Mouse (Mus musculus): Measurements from ENCODE around the gene Eps8l3. TPM values are rescaled to one million over a fixed set of nuclear protein-coding genes. Genes with fewer than 3 reads are reported as not detected.

The Eps8l3 gene
- 0.02 and 0.03 TPM in 2 replicates for polyA plus RNA-seq (2012; rRNA removed)
- polyA plus RNA-seq (2014; fragmentation: Nextera tagmentation; extraction: Ambion mirVana): 0.20 TPM in 1 of 2 replicates, not detected in the other

- WGBS (ENCODE audit: insufficient replicate concordance): 55% methylated on average over 5 of the region's 5 CpGs
- H3K4me3 ChIP-seq (ENCODE audit: insufficient read depth in 1 of 2, low read depth in 2 of 2, low read length in 2 of 2): no peak within 1 kb of the TSS
- H3K4me1 ChIP-seq (replicated peaks; ENCODE audit: control insufficient read depth in 2 of 2, insufficient read depth in 2 of 2, low read length in 1 of 2): peaks cover 0 to 4% of the 10 kb centered on the region in 2 experiments; a peak in 1 of 4 replicates
- no peaks in the 10 kb centered on the region for H3K9me3 ChIP-seq (ENCODE audit: control insufficient read depth, low read length)
- no peak within 1 kb of the TSS for H3K4me2 ChIP-seq (ENCODE audit: low read depth)
- no peaks in the 10 kb centered on the region for H3K36me3 ChIP-seq (replicated peaks; ENCODE audit: control insufficient read depth, insufficient read depth, low read depth)
- H3K9ac ChIP-seq (replicated peaks): no peak within 1 kb of the TSS
- H3K27ac ChIP-seq: no peak within 1 kb of the TSS
- H3K27me3 ChIP-seq (ENCODE audit: control insufficient read depth, insufficient read depth, low read length): no peaks in the 10 kb centered on the region
- ATAC-seq (ENCODE audit: insufficient read depth) (no peak), DNase-seq (ENCODE audit: low read depth in 3 of 3, low spot score in 3 of 3) (no peak)
- no peak for TF ChIP-seq EP300 (IDR thresholded peaks at IDR 0.05; ENCODE audit: low read depth)
- TF ChIP-seq CTCF (IDR thresholded peaks at IDR 0.05; ENCODE audit: low read depth): no peak
These were observed at the start of gene Eps8l3 for GRCm38 (mm10) chr3:107877005-107877404. TSS of gene Eps8l3 (plus strand) at chr3:107877229.

- Histone ChIP-seq H3K4me3 (ENCODE audit: insufficient read depth in 1 of 2, low read depth in 2 of 2, low read length in 2 of 2) (no peak overlapping the region), H3K27me3 (ENCODE audit: control insufficient read depth, insufficient read depth, low read length) (no peaks in the 10 kb centered on the region), H3K4me1 (replicated peaks; ENCODE audit: control insufficient read depth in 2 of 2, insufficient read depth in 2 of 2, low read length in 1 of 2) (no peaks in the 10 kb centered on the region; a peak in 1 of 4 replicates), H3K9me3 (ENCODE audit: control insufficient read depth, low read length) (peaks cover 2% of the 10 kb centered on the region; the same call in 1 of the 2 replicates), H3K36me3 (replicated peaks; ENCODE audit: control insufficient read depth, insufficient read depth, low read depth) (no peaks in the 10 kb centered on the region), H3K4me2 (ENCODE audit: low read depth) (no peak overlapping the region), H3K9ac (replicated peaks) (no peak overlapping the region), H3K27ac (no peak overlapping the region)
- DNase-seq (ENCODE audit: low read depth in 3 of 3, low spot score in 3 of 3) (no peak), ATAC-seq (ENCODE audit: insufficient read depth) (no peak)
- TF ChIP-seq EP300 (IDR thresholded peaks at IDR 0.05; ENCODE audit: low read depth): no peak
- no peak for TF ChIP-seq CTCF (IDR thresholded peaks at IDR 0.05; ENCODE audit: low read depth)
- 58% methylated on average over 10 of the region's 10 CpGs for WGBS (ENCODE audit: insufficient replicate concordance)
These were observed 49.1 kb upstream of the Eps8l3 start for GRCm38 (mm10) chr3:107827873-107828405.

- no peak for TF ChIP-seq EP300 (IDR thresholded peaks at IDR 0.05; ENCODE audit: low read depth)
- no peak for TF ChIP-seq CTCF (IDR thresholded peaks at IDR 0.05; ENCODE audit: low read depth)
- Histone ChIP-seq H3K9ac (replicated peaks) (no peak overlapping the region), H3K27me3 (ENCODE audit: control insufficient read depth, insufficient read depth, low read length) (no peaks in the 10 kb centered on the region), H3K4me3 (ENCODE audit: insufficient read depth in 1 of 2, low read depth in 2 of 2, low read length in 2 of 2) (no peak overlapping the region), H3K4me2 (ENCODE audit: low read depth) (no peak overlapping the region), H3K36me3 (replicated peaks; ENCODE audit: control insufficient read depth, insufficient read depth, low read depth) (no peaks in the 10 kb centered on the region), H3K4me1 (replicated peaks; ENCODE audit: control insufficient read depth in 2 of 2, insufficient read depth in 2 of 2, low read length in 1 of 2) (no peaks in the 10 kb centered on the region; a peak in 1 of 4 replicates), H3K9me3 (ENCODE audit: control insufficient read depth, low read length) (peaks cover under 1% of the 10 kb centered on the region; the same call in 1 of the 2 replicates), H3K27ac (no peak overlapping the region)
- WGBS (ENCODE audit: insufficient replicate concordance): 36% methylated on average over 5 of the region's 5 CpGs
- DNase-seq (ENCODE audit: low read depth in 3 of 3, low spot score in 3 of 3) (no peak), ATAC-seq (ENCODE audit: insufficient read depth) (no peak)
These were observed 48.5 kb upstream of the Eps8l3 start for GRCm38 (mm10) chr3:107828518-107828917.

GRCm38 (mm10) chr3:107828997-107829396 lies 48.0 kb upstream of the Eps8l3 start:
- ATAC-seq (ENCODE audit: insufficient read depth) (no peak), DNase-seq (ENCODE audit: low read depth in 3 of 3, low spot score in 3 of 3) (no peak)
- WGBS (ENCODE audit: insufficient replicate concordance): 48% methylated on average over 3 of the region's 4 CpGs
- no peaks in the 10 kb centered on the region for H3K36me3 ChIP-seq (replicated peaks; ENCODE audit: control insufficient read depth, insufficient read depth, low read depth)
- H3K27ac ChIP-seq: no peak overlapping the region
- H3K27me3 ChIP-seq (ENCODE audit: control insufficient read depth, insufficient read depth, low read length): no peaks in the 10 kb centered on the region
- no peak overlapping the region for H3K9ac ChIP-seq (replicated peaks)
- no peak for TF ChIP-seq EP300 (IDR thresholded peaks at IDR 0.05; ENCODE audit: low read depth)
- no peak for TF ChIP-seq CTCF (IDR thresholded peaks at IDR 0.05; ENCODE audit: low read depth)
- no peak overlapping the region for H3K4me2 ChIP-seq (ENCODE audit: low read depth)
- H3K9me3 ChIP-seq (ENCODE audit: control insufficient read depth, low read length): no peaks in the 10 kb centered on the region
- no peaks in the 10 kb centered on the region for H3K4me1 ChIP-seq (replicated peaks; ENCODE audit: control insufficient read depth in 2 of 2, insufficient read depth in 2 of 2, low read length in 1 of 2)
- no peak overlapping the region for H3K4me3 ChIP-seq (ENCODE audit: insufficient read depth in 1 of 2, low read depth in 2 of 2, low read length in 2 of 2)

- Histone ChIP-seq H3K4me3 (ENCODE audit: insufficient read depth in 1 of 2, low read depth in 2 of 2, low read length in 2 of 2) (no peak overlapping the region), H3K36me3 (replicated peaks; ENCODE audit: control insufficient read depth, insufficient read depth, low read depth) (no peaks in the 10 kb centered on the region), H3K9ac (replicated peaks) (no peak overlapping the region), H3K4me1 (replicated peaks; ENCODE audit: control insufficient read depth in 2 of 2, insufficient read depth in 2 of 2, low read length in 1 of 2) (no peaks in the 10 kb centered on the region), H3K27ac (no peak overlapping the region), H3K27me3 (ENCODE audit: control insufficient read depth, insufficient read depth, low read length) (no peaks in the 10 kb centered on the region), H3K4me2 (ENCODE audit: low read depth) (no peak overlapping the region), H3K9me3 (ENCODE audit: control insufficient read depth, low read length) (no peaks in the 10 kb centered on the region)
- no peak for TF ChIP-seq CTCF (IDR thresholded peaks at IDR 0.05; ENCODE audit: low read depth)
- no peak for TF ChIP-seq EP300 (IDR thresholded peaks at IDR 0.05; ENCODE audit: low read depth)
- WGBS (ENCODE audit: insufficient replicate concordance): 72% methylated on average over 14 of the region's 14 CpGs
- ATAC-seq (ENCODE audit: insufficient read depth) (no peak), DNase-seq (ENCODE audit: low read depth in 3 of 3, low spot score in 3 of 3) (no peak)
These were observed 47.4 kb upstream of the Eps8l3 start for GRCm38 (mm10) chr3:107829625-107830024.
